Mouse (Mus musculus): Measurements from ENCODE around the gene Hspb3. TPM values are rescaled to one million over a fixed set of nuclear protein-coding genes. Genes with fewer than 3 reads are reported as not detected.

The Hspb3 gene
- total RNA-seq, 4 experiments from 2014 or later: 1.9 to 2.9 (median 2.8) TPM; not detected in 1

GRCm38 (mm10) chr13:113635799-113636222 is 27.7 kb downstream of the Hspb3 start:
- DNase-seq (ENCODE audit: low spot score in 2 of 2): no peak

GRCm38 (mm10) chr13:113634732-113635481 is 28.6 kb downstream of the Hspb3 start:
- no peak for DNase-seq (ENCODE audit: low spot score in 2 of 2)

GRCm38 (mm10) chr13:113632506-113632905 is 31.0 kb downstream of the Hspb3 start:
- DNase-seq (ENCODE audit: low spot score in 2 of 2): no peak

- no peak for DNase-seq (ENCODE audit: low spot score in 2 of 2)
Observed at GRCm38 (mm10) chr13:113627601-113628000, 35.9 kb downstream of the Hspb3 start.

GRCm38 (mm10) chr13:113622865-113623255 is 40.6 kb downstream of the Hspb3 start:
- DNase-seq (ENCODE audit: low spot score in 2 of 2): no peak

- DNase-seq (ENCODE audit: low spot score in 2 of 2): no peak
Observed at GRCm38 (mm10) chr13:113622122-113622864, 41.2 kb downstream of the Hspb3 start.

GRCm38 (mm10) chr13:113619003-113619402 is 44.5 kb downstream of the Hspb3 start:
- DNase-seq (ENCODE audit: low spot score in 2 of 2): no peak

GRCm38 (mm10) chr13:113617891-113618823 is 45.3 kb downstream of the Hspb3 start, which contains the start of gene Snx18:
Gene Snx18, minus strand, starts transcription at chr13:113618564.
- DNase-seq (ENCODE audit: low spot score in 2 of 2): peak; percentile 81 to 89

- DNase-seq (ENCODE audit: low spot score in 2 of 2): no peak
Observed at GRCm38 (mm10) chr13:113617338-113617890, 46.1 kb downstream of the Hspb3 start.

- DNase-seq (ENCODE audit: low spot score in 2 of 2): no peak
Observed at GRCm38 (mm10) chr13:113616751-113617337, 46.6 kb downstream of the Hspb3 start.

- DNase-seq (ENCODE audit: low spot score in 2 of 2): no peak
Observed at GRCm38 (mm10) chr13:113615971-113616671, 47.4 kb downstream of the Hspb3 start.

- DNase-seq (ENCODE audit: low spot score in 2 of 2): no peak
Observed at GRCm38 (mm10) chr13:113615546-113615941, 47.9 kb downstream of the Hspb3 start.

GRCm38 (mm10) chr13:113614635-113615545 is 48.6 kb downstream of the Hspb3 start:
- DNase-seq (ENCODE audit: low spot score in 2 of 2): peak; percentile 50 to 64

GRCm38 (mm10) chr13:113613882-113614281 is 49.6 kb downstream of the Hspb3 start:
- no peak for DNase-seq (ENCODE audit: low spot score in 2 of 2)

- no peak for DNase-seq (ENCODE audit: low spot score in 2 of 2)
Observed at GRCm38 (mm10) chr13:113613341-113613740, 50.1 kb downstream of the Hspb3 start.

Data from layer of hippocampus, adult 8-10 months (tissue).